Mouse (Mus musculus): Measurements from ENCODE around the gene Uroc1.

The Uroc1 gene

GRCm38 (mm10) chr6:90359445-90359844, 26.4 kb downstream of the Uroc1 start:
- DNase-seq = no peak

GRCm38 (mm10) chr6:90360024-90360781, 27.1 kb downstream of the Uroc1 start:
- no peak for DNase-seq

GRCm38 (mm10) chr6:90360922-90361614, 28.0 kb downstream of the Uroc1 start:
- DNase-seq = no peak

- DNase-seq = no peak
Observed at GRCm38 (mm10) chr6:90363301-90363700, 30.2 kb downstream of the Uroc1 start.

GRCm38 (mm10) chr6:90368976-90369724, 36.1 kb downstream of the Uroc1 start, which contains the start of gene Zxdc:
Zxdc (plus strand) TSS chr6:90369492.
- peak; percentile 97 to 98 for DNase-seq

GRCm38 (mm10) chr6:90369725-90370553, 36.9 kb downstream of the Uroc1 start:
- DNase-seq = peak; percentile 9 to 33

- DNase-seq = no peak
Observed at GRCm38 (mm10) chr6:90374647-90375046, 41.6 kb downstream of the Uroc1 start.

GRCm38 (mm10) chr6:90377708-90378107, 44.6 kb downstream of the Uroc1 start:
- DNase-seq = no peak

GRCm38 (mm10) chr6:90381465-90381864, 48.4 kb downstream of the Uroc1 start:
- no peak for DNase-seq

GRCm38 (mm10) chr6:90390629-90391028, 57.5 kb downstream of the Uroc1 start:
- no peak for DNase-seq

- no peak for DNase-seq
Observed at GRCm38 (mm10) chr6:90393948-90394347, 60.9 kb downstream of the Uroc1 start.

GRCm38 (mm10) chr6:90395751-90396150, 62.7 kb downstream of the Uroc1 start:
- no peak for DNase-seq

GRCm38 (mm10) chr6:90397291-90397690, 64.2 kb downstream of the Uroc1 start:
- no peak for DNase-seq

GRCm38 (mm10) chr6:90408632-90409031, 75.5 kb downstream of the Uroc1 start:
- no peak for DNase-seq

- no peak for DNase-seq
Observed at GRCm38 (mm10) chr6:90410972-90411371, 77.9 kb downstream of the Uroc1 start.

- no peak for DNase-seq
Observed at GRCm38 (mm10) chr6:90411926-90412325, 78.8 kb downstream of the Uroc1 start.
